Mouse (Mus musculus) gastrocnemius, postnatal 10 days (tissue): ENCODE data around the gene Gm15023. TPM values are rescaled to one million over a fixed set of nuclear protein-coding genes. Genes with fewer than 3 reads are reported as not detected.
"Not testable (repeated sequence)": the region's sequence is repeated elsewhere in the genome, so short reads cannot be mapped to it uniquely, and the experiment has no call there.

Experiments used
- DNase-seq: peaks from one replicate; pipeline ENCODE4 v3.0.0; 2021; ENCODE audit warnings: mixed read lengths
- long read RNA-seq, 2 experiments: library from polyadenylated mRNA; stranded (forward); transcript quantifications; one replicate each; pipeline ENCODE4 v2.0.0; 2021
- total RNA-seq, 2 experiments: library from RNA; stranded (reverse); gene quantifications; 2 replicates each; pipeline ENCODE4 v1.2.3; 2021

Gm15023 gene
- total RNA-seq, result not detected
- long read RNA-seq, experiment 1, result 0 reads
- long read RNA-seq, experiment 2, result 0 reads

GRCm38 (mm10) chrX:135177532-135177931 is at the start of gene Gm15023:
Gene Gm15023, minus strand, starts transcription at chrX:135177632.
- DNase-seq, result not testable (repeated sequence)

- DNase-seq, result no peak
These were observed 33.2 kb upstream of the Gm15023 start, which contains the start of gene Tceal6 for GRCm38 (mm10) chrX:135210436-135211221. Gene Tceal6, minus strand, starts transcription at chrX:135210687.

GRCm38 (mm10) chrX:135209773-135210435 is 32.5 kb upstream of the Gm15023 start:
- DNase-seq, result not testable (repeated sequence)

GRCm38 (mm10) chrX:135189924-135190323 is 12.5 kb upstream of the Gm15023 start:
- DNase-seq, result not testable (repeated sequence)

GRCm38 (mm10) chrX:135188661-135189060 is 11.2 kb upstream of the Gm15023 start:
- not testable (repeated sequence) for DNase-seq

Other genes starting within 250 kb of the Gm15023 start
- under 1 TPM; 0.14 TPM for gene Nxf2, start 212.9 kb downstream of the Gm15023 start, total RNA-seq
- gene Zmat1, start 168.4 kb downstream of the Gm15023 start, total RNA-seq, result 1 to 10 TPM; 1.3 to 2.5 TPM
- 1 to 10 TPM in 1 of 2 experiments, under 1 TPM in 1; 0.89 to 1.9 TPM for gene Tceal6, start 33.1 kb upstream of the Gm15023 start, total RNA-seq
- not detected for gene Pramel3, start 124.7 kb upstream of the Gm15023 start, total RNA-seq
- not detected for gene Gm5128, start 195.7 kb upstream of the Gm15023 start, total RNA-seq